Mouse (Mus musculus): Measurements from ENCODE around the gene Defb38. TPM values are rescaled to one million over a fixed set of nuclear protein-coding genes. Genes with fewer than 3 reads are reported as not detected.

The Defb38 gene
- not detected for polyA plus RNA-seq (2012; fragmentation: generic; extraction: Trizol)

GRCm38 (mm10) chr8:19026466-19026865 is at the start of gene Defb38:
Defb38 (minus strand) TSS chr8:19026566.
- no peak within 1 kb of the TSS for H3K4me3 ChIP-seq
- no peak within 1 kb of the TSS for H3K4me2 ChIP-seq (ENCODE audit: low read depth)
- H3K79me2 ChIP-seq (ENCODE audit: control insufficient read depth, insufficient read depth): no peaks in the 10 kb centered on the region
- TF ChIP-seq MAX (IDR thresholded peaks at IDR 0.05; ENCODE audit: low read depth) (no peak), SRF (IDR thresholded peaks at IDR 0.05; ENCODE audit: control insufficient read depth, insufficient read length, low read depth) (no peak), REST (IDR thresholded peaks at IDR 0.05; ENCODE audit: insufficient read depth, insufficient read length) (no peak), TCF3 (IDR thresholded peaks at IDR 0.05; ENCODE audit: insufficient read length, low read depth) (no peak), MYOD1 (IDR thresholded peaks at IDR 0.05; ENCODE audit: control insufficient read depth in 1 of 3, insufficient read length in 2 of 3, low read depth in 2 of 3) (no peak), CEBPB (IDR thresholded peaks at IDR 0.05; ENCODE audit: insufficient read depth, poor library complexity, severe bottlenecking) (no peak), TCF12 (IDR thresholded peaks at IDR 0.05; ENCODE audit: insufficient read depth, poor library complexity, severe bottlenecking) (no peak), POLR2AphosphoS2 (IDR thresholded peaks at IDR 0.05; ENCODE audit: insufficient read length, low read depth) (no peak), USF1 (IDR thresholded peaks at IDR 0.05; ENCODE audit: low read depth) (no peak), MYOG (IDR thresholded peaks at IDR 0.05; ENCODE audit: control insufficient read depth in 1 of 3, insufficient read depth in 1 of 3, insufficient read length in 2 of 3, low read depth in 2 of 3) (no peak), POLR2A (IDR thresholded peaks at IDR 0.05; ENCODE audit: insufficient read length, low read depth) (no peak), E2F4 (IDR thresholded peaks at IDR 0.05; ENCODE audit: insufficient read depth) (no peak)
- no peaks in the 10 kb centered on the region for H3K27me3 ChIP-seq (ENCODE audit: control insufficient read depth, insufficient read depth, insufficient read length)
- H3ac ChIP-seq (ENCODE audit: control insufficient read depth, insufficient read length): no peak within 1 kb of the TSS
- H3K36me3 ChIP-seq (ENCODE audit: control insufficient read depth, insufficient read depth): no peaks in the 10 kb centered on the region

GRCm38 (mm10) chr8:19066013-19066412 is 39.6 kb upstream of the Defb38 start:
- Histone ChIP-seq H3ac (ENCODE audit: control insufficient read depth, insufficient read length) (no peak overlapping the region), H3K27me3 (ENCODE audit: control insufficient read depth, insufficient read depth, insufficient read length) (no peaks in the 10 kb centered on the region), H3K36me3 (ENCODE audit: control insufficient read depth, insufficient read depth) (no peaks in the 10 kb centered on the region), H3K4me3 (no peak overlapping the region), H3K4me2 (ENCODE audit: low read depth) (no peak overlapping the region), H3K79me2 (ENCODE audit: control insufficient read depth, insufficient read depth) (no peaks in the 10 kb centered on the region)
- TF ChIP-seq TCF3 (IDR thresholded peaks at IDR 0.05; ENCODE audit: insufficient read length, low read depth) (no peak), E2F4 (IDR thresholded peaks at IDR 0.05; ENCODE audit: insufficient read depth) (no peak), SRF (IDR thresholded peaks at IDR 0.05; ENCODE audit: control insufficient read depth, insufficient read length, low read depth) (no peak), MYOG (IDR thresholded peaks at IDR 0.05; ENCODE audit: control insufficient read depth in 1 of 3, insufficient read depth in 1 of 3, insufficient read length in 2 of 3, low read depth in 2 of 3) (no peak), USF1 (IDR thresholded peaks at IDR 0.05; ENCODE audit: low read depth) (no peak), REST (IDR thresholded peaks at IDR 0.05; ENCODE audit: insufficient read depth, insufficient read length) (no peak)

- Histone ChIP-seq H3K4me2 (ENCODE audit: low read depth) (no peak within 1 kb of the TSS), H3K27me3 (ENCODE audit: control insufficient read depth, insufficient read depth, insufficient read length) (no peaks in the 10 kb centered on the region), H3K79me2 (ENCODE audit: control insufficient read depth, insufficient read depth) (no peaks in the 10 kb centered on the region), H3K36me3 (ENCODE audit: control insufficient read depth, insufficient read depth) (no peaks in the 10 kb centered on the region), H3ac (ENCODE audit: control insufficient read depth, insufficient read length) (no peak within 1 kb of the TSS), H3K4me3 (no peak within 1 kb of the TSS)
- TF ChIP-seq MYOG (IDR thresholded peaks at IDR 0.05; ENCODE audit: control insufficient read depth in 1 of 3, insufficient read depth in 1 of 3, insufficient read length in 2 of 3, low read depth in 2 of 3): no peak
- TF ChIP-seq MYOD1 (IDR thresholded peaks at IDR 0.05; ENCODE audit: control insufficient read depth in 1 of 3, insufficient read length in 2 of 3, low read depth in 2 of 3): no peak
- no peak for TF ChIP-seq SRF (IDR thresholded peaks at IDR 0.05; ENCODE audit: control insufficient read depth, insufficient read length, low read depth)
- no peak for TF ChIP-seq TCF12 (IDR thresholded peaks at IDR 0.05; ENCODE audit: insufficient read depth, poor library complexity, severe bottlenecking)
- no peak for TF ChIP-seq POLR2A (IDR thresholded peaks at IDR 0.05; ENCODE audit: insufficient read length, low read depth)
- TF ChIP-seq USF1 (IDR thresholded peaks at IDR 0.05; ENCODE audit: low read depth): no peak
- TF ChIP-seq CEBPB (IDR thresholded peaks at IDR 0.05; ENCODE audit: insufficient read depth, poor library complexity, severe bottlenecking): no peak
- TF ChIP-seq MAX (IDR thresholded peaks at IDR 0.05; ENCODE audit: low read depth): no peak
- no peak for TF ChIP-seq TCF3 (IDR thresholded peaks at IDR 0.05; ENCODE audit: insufficient read length, low read depth)
- TF ChIP-seq POLR2AphosphoS2 (IDR thresholded peaks at IDR 0.05; ENCODE audit: insufficient read length, low read depth): no peak
- TF ChIP-seq REST (IDR thresholded peaks at IDR 0.05; ENCODE audit: insufficient read depth, insufficient read length): no peak
- no peak for TF ChIP-seq E2F4 (IDR thresholded peaks at IDR 0.05; ENCODE audit: insufficient read depth)
These were observed 38.3 kb upstream of the Defb38 start, which contains the start of gene Defb39 for GRCm38 (mm10) chr8:19064710-19065109. Defb39 (minus strand) TSS chr8:19064810.

GRCm38 (mm10) chr8:19062891-19063290 is 36.5 kb upstream of the Defb38 start:
- Histone ChIP-seq H3K4me3 (no peak overlapping the region), H3ac (ENCODE audit: control insufficient read depth, insufficient read length) (no peak overlapping the region), H3K27me3 (ENCODE audit: control insufficient read depth, insufficient read depth, insufficient read length) (no peaks in the 10 kb centered on the region), H3K36me3 (ENCODE audit: control insufficient read depth, insufficient read depth) (no peaks in the 10 kb centered on the region), H3K79me2 (ENCODE audit: control insufficient read depth, insufficient read depth) (no peaks in the 10 kb centered on the region), H3K4me2 (ENCODE audit: low read depth) (no peak overlapping the region)
- TF ChIP-seq REST (IDR thresholded peaks at IDR 0.05; ENCODE audit: insufficient read depth, insufficient read length) (no peak), TCF12 (IDR thresholded peaks at IDR 0.05; ENCODE audit: insufficient read depth, poor library complexity, severe bottlenecking) (no peak), E2F4 (IDR thresholded peaks at IDR 0.05; ENCODE audit: insufficient read depth) (no peak), MYOD1 (IDR thresholded peaks at IDR 0.05; ENCODE audit: control insufficient read depth in 1 of 3, insufficient read length in 2 of 3, low read depth in 2 of 3) (no peak), POLR2AphosphoS2 (IDR thresholded peaks at IDR 0.05; ENCODE audit: insufficient read length, low read depth) (no peak), MYOG (IDR thresholded peaks at IDR 0.05; ENCODE audit: control insufficient read depth in 1 of 3, insufficient read depth in 1 of 3, insufficient read length in 2 of 3, low read depth in 2 of 3) (no peak), SRF (IDR thresholded peaks at IDR 0.05; ENCODE audit: control insufficient read depth, insufficient read length, low read depth) (no peak)

- no peak for TF ChIP-seq E2F4 (IDR thresholded peaks at IDR 0.05; ENCODE audit: insufficient read depth)
- no peak for TF ChIP-seq MYOD1 (IDR thresholded peaks at IDR 0.05; ENCODE audit: control insufficient read depth in 1 of 3, insufficient read length in 2 of 3, low read depth in 2 of 3)
- TF ChIP-seq MAX (IDR thresholded peaks at IDR 0.05; ENCODE audit: low read depth): no peak
- TF ChIP-seq POLR2A (IDR thresholded peaks at IDR 0.05; ENCODE audit: insufficient read length, low read depth): no peak
- no peak for TF ChIP-seq POLR2AphosphoS2 (IDR thresholded peaks at IDR 0.05; ENCODE audit: insufficient read length, low read depth)
- H3K4me3 ChIP-seq: no peak overlapping the region
- no peaks in the 10 kb centered on the region for H3K79me2 ChIP-seq (ENCODE audit: control insufficient read depth, insufficient read depth)
- H3K4me2 ChIP-seq (ENCODE audit: low read depth): no peak overlapping the region
- H3ac ChIP-seq (ENCODE audit: control insufficient read depth, insufficient read length): no peak overlapping the region
- H3K36me3 ChIP-seq (ENCODE audit: control insufficient read depth, insufficient read depth): no peaks in the 10 kb centered on the region
- H3K27me3 ChIP-seq (ENCODE audit: control insufficient read depth, insufficient read depth, insufficient read length): no peaks in the 10 kb centered on the region
These were observed 18.9 kb upstream of the Defb38 start for GRCm38 (mm10) chr8:19045242-19045641.

Other genes starting within 250 kb of the Defb38 start
- not detected for gene Defb40, start 48.3 kb downstream of the Defb38 start, polyA plus RNA-seq (2012; fragmentation: generic; extraction: Trizol)
- not detected for gene Defb37, start 35.5 kb downstream of the Defb38 start, polyA plus RNA-seq (2012; fragmentation: generic; extraction: Trizol)
- gene Defb39, start 38.2 kb upstream of the Defb38 start, polyA plus RNA-seq (2012; fragmentation: generic; extraction: Trizol): not detected
- gene Defb12, start 88.3 kb upstream of the Defb38 start, polyA plus RNA-seq (2012; fragmentation: generic; extraction: Trizol): not detected
- gene Defb34, start 97.2 kb upstream of the Defb38 start, polyA plus RNA-seq (2012; fragmentation: generic; extraction: Trizol): not detected
- gene Gm45826, start 114.2 kb upstream of the Defb38 start, polyA plus RNA-seq (2012; fragmentation: generic; extraction: Trizol): not detected
- not detected for gene Defb14, start 167.8 kb upstream of the Defb38 start, polyA plus RNA-seq (2012; fragmentation: generic; extraction: Trizol)
- not detected for gene Defb4, start 172.1 kb upstream of the Defb38 start, polyA plus RNA-seq (2012; fragmentation: generic; extraction: Trizol)
- gene Defb6, start 198.9 kb upstream of the Defb38 start, polyA plus RNA-seq (2012; fragmentation: generic; extraction: Trizol): not detected
- not detected for gene Defb46, start 213.3 kb upstream of the Defb38 start, polyA plus RNA-seq (2012; fragmentation: generic; extraction: Trizol)
- gene Defb5, start 221.0 kb upstream of the Defb38 start, polyA plus RNA-seq (2012; fragmentation: generic; extraction: Trizol): not detected